Mouse (Mus musculus) heart, embryonic 16.5 days (tissue): ENCODE measurements at regions not wholly inside any gene's neighbourhood (a gene's known extent, or its start where the extent isn't known, plus 50 kb on each side); places are given as distances from the start of the nearest gene placed in this dataset.

Experiments
- ATAC-seq: fragments of 200-750 bp; cut with Nextera tagmentation; replicated peaks from 2 replicates; pipeline ENCODE4 v1.8.0; 2017; ENCODE audit warnings: moderate number of reproducible peaks; ENCODE audit not compliant: insufficient read depth, low FRiP score; ENCODE audit errors: extremely low read depth
- H3K27ac ChIP-seq: fragments of 300-500 bp; sonication (generic); 2 replicates; pipeline ENCODE4 v1.5.1; 2014; ENCODE audit warnings: mild to moderate bottlenecking, low read length, control low read depth, moderate library complexity
- H3K27me3 ChIP-seq: fragments of 300-500 bp; sonication (generic); 2 replicates; pipeline ENCODE4 v1.6.1; 2014; ENCODE audit warnings: low read length, mixed read lengths; ENCODE audit not compliant: control insufficient read depth, insufficient read depth
- H3K36me3 ChIP-seq: fragments of 300-500 bp; sonication (generic); 2 replicates; pipeline ENCODE4 v1.6.1; 2014; ENCODE audit not compliant: control insufficient read depth, insufficient read depth
- H3K4me1 ChIP-seq: fragments of 300-500 bp; sonication (generic); 2 replicates; pipeline ENCODE4 v1.6.1; 2014; ENCODE audit warnings: low read length, mixed read lengths; ENCODE audit not compliant: control insufficient read depth, insufficient read depth
- H3K4me2 ChIP-seq: fragments of 300-500 bp; sonication (generic); 2 replicates; pipeline ENCODE4 v1.6.1; 2014; ENCODE audit warnings: low read depth, mild to moderate bottlenecking, control low read depth, low read length
- H3K4me3 ChIP-seq: fragments of 300-500 bp; sonication (generic); 2 replicates; pipeline ENCODE4 v1.5.1; 2014; ENCODE audit warnings: mild to moderate bottlenecking, control low read depth, low read length
- H3K9ac ChIP-seq: fragments of 300-500 bp; sonication (generic); 2 replicates; pipeline ENCODE4 v1.6.1; 2014; ENCODE audit warnings: low read length, control low read depth
- H3K9me3 ChIP-seq: fragments of 300-500 bp; sonication (generic); replicated peaks from 2 replicates; pipeline ENCODE4 v1.6.1; 2016; ENCODE audit warnings: low read length; ENCODE audit not compliant: control insufficient read depth
- WGBS: fragments of 180-500 bp; shearing (Covaris S2); extraction: QIAGEN DNeasy Blood & Tissue Kit; methylation state at CpG from one replicate; pipeline ENCODE4 v1.1.7; 2014; 5-methylcytosine and 5-hydroxymethylcytosine counted together

DNA sequence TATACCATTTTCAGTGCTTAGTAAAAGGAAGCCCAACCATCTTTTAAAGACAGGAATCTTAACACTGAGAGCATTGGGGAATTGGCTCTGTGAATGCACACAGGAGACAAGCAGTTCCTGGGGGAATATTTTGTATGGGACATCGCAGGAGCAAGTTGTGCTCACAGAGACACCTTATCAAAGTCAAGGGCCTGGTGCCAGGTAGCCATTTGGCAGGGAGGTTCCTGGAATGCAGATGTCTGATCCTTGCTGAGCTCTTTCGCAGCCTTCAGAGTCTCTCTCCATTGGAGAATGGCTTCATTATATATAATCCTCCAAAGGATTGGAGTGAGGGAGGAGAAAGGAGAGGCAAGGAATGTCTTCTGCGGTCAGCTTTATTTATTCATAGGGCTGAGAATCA, 62.6 kb upstream of the Dock1 start:
- Histone ChIP-seq H3K27ac (no peak overlapping the region), H3K4me2 (no peak overlapping the region), H3K36me3 (no peaks in the 10 kb centered on the region), H3K9ac (no peak overlapping the region), H3K27me3 (no peaks in the 10 kb centered on the region), H3K4me1 (no peaks in the 10 kb centered on the region), H3K4me3 (no peak overlapping the region), H3K9me3 (no peaks in the 10 kb centered on the region)
- no peak for ATAC-seq
- 34% methylated on average over 3 of the region's 3 CpGs for WGBS

DNA sequence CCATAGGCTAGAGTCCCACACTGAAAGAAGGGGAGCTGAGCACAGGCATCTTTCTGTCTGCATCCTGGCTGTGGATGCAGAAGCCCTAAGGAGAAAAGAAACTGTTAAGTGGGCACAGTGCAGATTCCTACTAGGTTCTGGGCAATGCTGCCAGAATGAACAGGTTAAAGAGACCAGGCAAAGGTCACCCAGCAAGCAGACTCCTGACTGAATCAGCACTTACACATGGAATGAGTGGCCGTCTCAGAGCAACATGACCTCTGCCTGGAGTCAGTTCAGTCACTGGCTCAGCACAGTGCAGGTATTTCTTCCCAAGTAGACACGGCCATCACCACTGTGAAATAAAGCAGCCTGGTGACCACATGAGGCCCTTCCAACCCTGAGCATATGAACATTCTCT, 60.3 kb upstream of the Dock1 start:
- no peaks in the 10 kb centered on the region for H3K9me3 ChIP-seq
- no peak overlapping the region for H3K9ac ChIP-seq
- no peaks in the 10 kb centered on the region for H3K4me1 ChIP-seq
- H3K27me3 ChIP-seq, result no peaks in the 10 kb centered on the region
- H3K4me2 ChIP-seq, result no peak overlapping the region
- H3K27ac ChIP-seq, result no peak overlapping the region
- WGBS, result 61% methylated on average over 2 of the region's 2 CpGs
- H3K36me3 ChIP-seq, result no peaks in the 10 kb centered on the region
- H3K4me3 ChIP-seq, result no peak overlapping the region
- ATAC-seq, result no peak

DNA sequence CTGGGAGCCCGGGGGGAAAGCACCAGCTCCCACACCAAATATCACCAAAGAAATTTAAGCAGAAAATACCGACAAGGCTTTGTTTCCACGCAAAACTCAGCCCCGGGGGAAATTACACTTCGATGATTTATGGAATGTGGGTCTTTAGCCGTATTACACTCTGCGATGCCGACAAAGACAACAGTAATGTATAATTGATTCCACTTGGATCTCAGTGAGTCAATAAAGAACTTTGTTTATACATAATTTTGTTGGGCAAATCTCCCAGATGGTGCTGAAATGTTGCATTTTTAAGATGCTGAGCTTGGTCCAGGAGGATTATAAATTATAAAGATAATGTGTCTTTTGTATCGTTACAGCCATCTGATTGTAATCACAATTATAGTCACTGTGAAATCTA, 59.1 kb upstream of the Dock1 start:
- 80% methylated on average over 9 of the region's 9 CpGs for WGBS
- Histone ChIP-seq H3K9me3 (no peaks in the 10 kb centered on the region), H3K4me3 (no peak overlapping the region), H3K27me3 (no peaks in the 10 kb centered on the region), H3K9ac (no peak overlapping the region), H3K4me2 (no peak overlapping the region), H3K4me1 (no peaks in the 10 kb centered on the region), H3K36me3 (no peaks in the 10 kb centered on the region), H3K27ac (no peak overlapping the region)
- ATAC-seq, result no peak

DNA sequence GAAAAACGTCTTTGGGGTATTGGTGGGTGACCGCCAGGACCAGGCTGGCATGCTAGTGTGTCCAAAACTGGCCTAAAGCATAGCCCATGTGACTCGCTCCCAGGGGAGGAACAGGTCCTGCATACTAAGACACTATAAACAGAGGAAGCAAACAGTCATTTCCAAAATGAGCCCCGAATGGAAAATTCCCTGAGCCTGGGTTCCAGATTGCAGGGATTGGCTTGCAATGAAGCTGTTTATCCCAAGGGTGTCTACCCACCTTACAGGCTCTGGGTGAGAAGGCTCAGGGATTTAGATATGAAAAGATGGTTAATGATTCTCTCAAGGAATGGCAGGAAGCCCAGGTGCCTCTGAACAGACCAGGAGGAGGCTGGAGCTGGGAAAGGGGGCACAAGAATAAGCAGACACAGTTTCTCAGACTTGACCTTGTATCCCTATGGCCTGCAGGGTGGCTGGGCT, 58.2 kb upstream of the Dock1 start:
- H3K9me3 ChIP-seq, result no peaks in the 10 kb centered on the region
- H3K9ac ChIP-seq, result no peak overlapping the region
- H3K4me2 ChIP-seq, result no peak overlapping the region
- no peaks in the 10 kb centered on the region for H3K4me1 ChIP-seq
- no peak overlapping the region for H3K27ac ChIP-seq
- H3K27me3 ChIP-seq, result no peaks in the 10 kb centered on the region
- H3K36me3 ChIP-seq, result no peaks in the 10 kb centered on the region
- no peak for ATAC-seq
- no peak overlapping the region for H3K4me3 ChIP-seq
- 82% methylated on average over 4 of the region's 4 CpGs for WGBS

DNA sequence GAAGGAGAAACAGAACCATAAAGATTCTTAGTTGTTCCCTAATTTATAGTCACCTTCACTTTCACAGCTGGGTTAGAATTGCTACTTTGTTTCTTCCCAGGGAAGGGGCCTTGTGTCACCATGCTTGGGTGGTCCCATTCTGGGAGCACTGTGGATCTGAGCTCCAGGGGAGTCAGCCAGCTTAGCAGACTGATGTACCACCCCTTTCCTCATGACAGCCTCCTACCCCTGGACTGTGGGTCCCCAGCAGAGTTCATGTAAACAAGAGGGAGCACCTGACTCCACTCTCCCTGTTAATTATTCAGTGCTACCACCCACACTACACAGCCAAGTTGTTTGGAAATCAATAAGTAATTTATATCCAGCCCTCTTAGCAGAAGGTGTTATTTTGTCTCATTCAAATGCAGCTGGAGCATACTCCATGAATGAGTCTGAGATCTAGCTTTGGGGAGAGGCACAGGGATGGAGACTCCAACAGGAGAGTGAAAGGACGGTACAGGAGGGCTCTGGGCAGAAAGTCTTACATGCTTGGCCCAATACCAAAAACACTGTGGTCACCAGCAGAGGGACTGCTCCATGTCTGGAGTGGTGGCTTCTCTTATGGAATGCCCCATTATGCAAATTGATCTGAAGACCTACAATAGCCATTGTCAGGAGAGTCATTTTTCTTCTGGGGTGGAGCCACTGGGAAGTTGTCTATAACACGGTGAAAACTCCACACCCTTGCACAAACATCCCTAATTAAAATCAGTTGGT, 51.1 kb upstream of the Dock1 start:
- Histone ChIP-seq H3K36me3 (no peaks in the 10 kb centered on the region), H3K27me3 (no peaks in the 10 kb centered on the region), H3K9me3 (no peaks in the 10 kb centered on the region), H3K4me1 (no peaks in the 10 kb centered on the region), H3K4me2 (no peak overlapping the region), H3K9ac (no peak overlapping the region), H3K4me3 (no peak overlapping the region), H3K27ac (no peak overlapping the region)
- 22% methylated on average over 2 of the region's 2 CpGs for WGBS
- no peak for ATAC-seq

DNA sequence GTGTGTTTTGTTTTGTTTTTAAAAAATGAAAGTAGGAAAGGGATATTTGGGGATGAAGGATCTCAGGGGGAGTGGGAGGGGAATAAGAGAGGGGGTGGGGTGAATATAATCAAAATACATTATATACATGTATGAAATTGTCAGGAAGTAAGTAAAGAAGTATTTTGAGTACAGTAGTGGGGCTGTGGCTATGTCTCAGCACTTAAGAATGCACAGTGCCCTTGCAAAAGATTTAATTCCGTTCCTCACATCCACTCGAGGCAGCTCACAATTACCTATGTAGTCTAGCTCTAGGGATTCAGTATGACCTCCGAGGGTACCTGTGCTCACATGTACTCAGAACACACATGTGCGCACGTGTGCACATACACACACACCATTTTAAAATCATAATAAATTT, 50.4 kb upstream of the Dock1 start:
- H3K4me2 ChIP-seq, result no peak overlapping the region
- no peak overlapping the region for H3K9ac ChIP-seq
- no peaks in the 10 kb centered on the region for H3K4me1 ChIP-seq
- no peak for ATAC-seq
- no peak overlapping the region for H3K4me3 ChIP-seq
- WGBS, result 73% methylated on average over 5 of the region's 5 CpGs
- no peaks in the 10 kb centered on the region for H3K27me3 ChIP-seq
- H3K36me3 ChIP-seq, result no peaks in the 10 kb centered on the region
- H3K9me3 ChIP-seq, result no peaks in the 10 kb centered on the region
- H3K27ac ChIP-seq, result no peak overlapping the region
